ENCODE assay signal across 10 mouse cellular contexts in the genomic region with DNA sequence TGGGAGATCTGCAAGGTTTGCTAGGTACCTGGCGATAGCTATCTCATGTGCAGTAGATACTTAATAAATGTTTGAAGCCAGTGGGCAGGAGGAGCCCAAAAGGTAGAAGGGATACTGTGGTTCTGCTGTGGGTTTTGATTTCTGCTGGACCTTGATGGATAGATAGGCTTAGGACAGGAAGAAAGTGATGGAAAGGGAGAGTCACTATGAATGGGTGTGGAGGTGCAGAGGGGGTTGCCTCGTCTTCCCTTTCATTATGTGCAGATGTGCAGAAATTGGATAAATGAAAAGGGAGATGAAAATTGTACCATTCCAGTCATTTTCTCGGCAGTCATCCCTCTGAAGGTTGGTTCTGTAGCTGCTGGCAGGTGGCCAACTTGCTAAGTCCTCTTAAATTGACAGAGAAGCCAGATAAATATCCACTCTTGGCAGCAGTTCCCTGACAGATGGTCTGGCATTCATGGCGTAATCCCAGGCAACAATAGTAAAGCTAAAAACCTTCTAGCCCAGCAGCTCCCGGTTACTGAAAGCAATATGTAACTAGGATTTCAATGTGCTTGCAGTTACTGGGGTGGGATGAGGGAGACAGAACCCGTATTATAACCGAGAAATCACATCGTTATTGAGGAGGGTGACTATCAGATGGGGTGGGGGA.
DNase-seq lines count a peak whose midpoint lies in the region; ATAC-seq lines count a peak whose summit lies in the region.
"Had no signal": no experiment of that assay in that cellular context is flagged by ENCODE, and none has a peak within 500 bp of the region (broad histone marks: within the 10 kb centered on the region; RNA-seq: fewer than 3 reads in every experiment).

No protein-coding gene starts in this region.

- no peak overlapping the region for H3K27ac ChIP-seq in kidney, embryonic 14.5 days (ENCODE audit: low read depth, low read length)
- H3K27ac ChIP-seq in midbrain, embryonic 16.5 days (ENCODE audit: low read length): peak overlapping the region; percentile 68
- H3K27ac ChIP-seq: kidney, postnatal 0 days had no signal

- H3K36me3 ChIP-seq in kidney, embryonic 14.5 days (ENCODE audit: control insufficient read depth, insufficient read depth, low read length): no peaks in the 10 kb centered on the region
- H3K36me3 ChIP-seq in midbrain, embryonic 16.5 days (ENCODE audit: control insufficient read depth, insufficient read depth, low read length): no peaks in the 10 kb centered on the region
- H3K36me3 ChIP-seq: G1E had no signal

- DNase-seq in kidney, postnatal 25 days: peak; percentile 12 to 34
- DNase-seq in cerebellum, postnatal 10 days: peak; percentile 98
- DNase-seq in frontal cortex, postnatal 14 days (ENCODE audit: low spot score in 2 of 2): peak; percentile 48 to 73
- peak; percentile 80 to 82 for DNase-seq in layer of hippocampus, postnatal 36 days
- no peak for DNase-seq in urinary bladder, postnatal 10 days (ENCODE audit: low spot score)
- DNase-seq in thymus, postnatal 4 days: no peak

- WGBS in kidney, embryonic 14.5 days: 70% methylated on average over 8 of the region's 8 CpGs
- 17% methylated on average over 8 of the region's 8 CpGs for WGBS in midbrain, embryonic 16.5 days

- ATAC-seq in kidney, embryonic 14.5 days (ENCODE audit: low FRiP score, low TSS enrichment): no peak
- peak; percentile 86 for ATAC-seq in midbrain, embryonic 16.5 days

- no peak overlapping the region for H3K9ac ChIP-seq in kidney, embryonic 14.5 days (ENCODE audit: low read depth, low read length)
- H3K9ac ChIP-seq in midbrain, embryonic 16.5 days (ENCODE audit: low read depth, low read length): no peak overlapping the region

- H3K4me1 ChIP-seq in kidney, embryonic 14.5 days (ENCODE audit: control insufficient read depth, insufficient read depth, low read length): no peaks in the 10 kb centered on the region
- peaks cover 10% of the 10 kb centered on the region; the same call in 1 of the 2 replicates for H3K4me1 ChIP-seq in midbrain, embryonic 16.5 days (ENCODE audit: control insufficient read depth, insufficient read depth, low read length)

- no peaks in the 10 kb centered on the region for H3K27me3 ChIP-seq in kidney, embryonic 14.5 days (ENCODE audit: control insufficient read depth, insufficient read depth, low read length)
- no peaks in the 10 kb centered on the region for H3K27me3 ChIP-seq in midbrain, embryonic 16.5 days (ENCODE audit: control insufficient read depth, insufficient read depth, low read depth, low read length)

- no peak overlapping the region for H3K4me2 ChIP-seq in kidney, embryonic 14.5 days (replicated peaks; ENCODE audit: low read depth, low read length)
- peak overlapping the region; percentile 13; the same call in 1 of the 2 replicates for H3K4me2 ChIP-seq in midbrain, embryonic 16.5 days (ENCODE audit: low read length)

- no peaks in the 10 kb centered on the region for H3K9me3 ChIP-seq in kidney, embryonic 14.5 days (ENCODE audit: control insufficient read depth, low read length)
- no peaks in the 10 kb centered on the region for H3K9me3 ChIP-seq in midbrain, embryonic 16.5 days (replicated peaks; ENCODE audit: control insufficient read depth, low read length, poor library complexity, severe bottlenecking)
- H3K9me3 ChIP-seq: G1E had no signal

- no peak overlapping the region for H3K4me3 ChIP-seq in kidney, embryonic 14.5 days (ENCODE audit: low read length)
- no peak overlapping the region for H3K4me3 ChIP-seq in midbrain, embryonic 16.5 days (ENCODE audit: low read depth, low read length)

Comparison
In these comparisons a context has a peak if more than half of its experiments do, and no peak if none do; other contexts are left out.
1. DNase-seq: peak in kidney, postnatal 25 days (2 of 2), cerebellum, postnatal 10 days (2 of 2), frontal cortex, postnatal 14 days (2 of 2) and layer of hippocampus, postnatal 36 days (2 of 2); none in urinary bladder, postnatal 10 days (single experiment) and thymus, postnatal 4 days (single experiment).